ENCODE assay signal across 11 mouse cellular contexts in genomic region chr17:80644567-80644966, GRCm38 (mm10).
"Had no signal": no experiment of that assay in that cellular context is flagged by ENCODE, and none has a peak within 500 bp of the region (broad histone marks: within the 10 kb centered on the region; RNA-seq: fewer than 3 reads in every experiment).

No protein-coding gene starts in this region.

- DNase-seq: kidney, adult 18-20 months; kidney, postnatal 25 days; liver; liver, embryonic 13.5 days; liver, postnatal 0 days; right cerebral cortex, postnatal 14 days; thymus, postnatal 36 days had no signal

- H3K4me1 ChIP-seq: limb, embryonic 12.5 days; liver, embryonic 13.5 days; midbrain, embryonic 13.5 days had no signal

- H3K9ac ChIP-seq: intestine, embryonic 15.5 days; kidney, embryonic 15.5 days; limb, embryonic 12.5 days; liver, embryonic 13.5 days; liver, postnatal 0 days; midbrain, embryonic 13.5 days had no signal

- H3K9me3 ChIP-seq: intestine, embryonic 15.5 days; kidney, embryonic 15.5 days; limb, embryonic 12.5 days; liver, embryonic 13.5 days; midbrain, embryonic 13.5 days had no signal

- H3K27ac ChIP-seq: intestine, embryonic 15.5 days; kidney, embryonic 15.5 days; limb, embryonic 12.5 days; liver, embryonic 13.5 days; midbrain, embryonic 13.5 days had no signal

- ATAC-seq: intestine, embryonic 15.5 days; liver, postnatal 0 days; midbrain, embryonic 13.5 days had no signal

- H3K27me3 ChIP-seq: intestine, embryonic 15.5 days; kidney, embryonic 15.5 days; limb, embryonic 12.5 days; liver, embryonic 13.5 days; midbrain, embryonic 13.5 days had no signal

- H3K4me3 ChIP-seq: intestine, embryonic 15.5 days; kidney, embryonic 15.5 days; limb, embryonic 12.5 days; liver, embryonic 13.5 days; midbrain, embryonic 13.5 days had no signal

- H3K4me2 ChIP-seq: intestine, embryonic 15.5 days; kidney, embryonic 15.5 days; limb, embryonic 12.5 days; liver, embryonic 13.5 days; midbrain, embryonic 13.5 days had no signal
